Mouse (Mus musculus) ovary, adult 10 weeks (tissue): ENCODE data around the gene Disp2. TPM values are rescaled to one million over a fixed set of nuclear protein-coding genes. Genes with fewer than 3 reads are reported as not detected.

Source experiments
- polyA plus RNA-seq: library from polyadenylated mRNA; stranded (reverse); fragments of 350-450 nt; fragmentation: Illumina TruSeq; extraction: RNeasy Lipid Tissue Mini Kit (QIAGEN cat#74804); gene quantifications from one replicate; pipeline ENCODE4 v1.2.3, GENCODE M21; 2014

Disp2 gene
- 0.06 TPM for polyA plus RNA-seq

DNA sequence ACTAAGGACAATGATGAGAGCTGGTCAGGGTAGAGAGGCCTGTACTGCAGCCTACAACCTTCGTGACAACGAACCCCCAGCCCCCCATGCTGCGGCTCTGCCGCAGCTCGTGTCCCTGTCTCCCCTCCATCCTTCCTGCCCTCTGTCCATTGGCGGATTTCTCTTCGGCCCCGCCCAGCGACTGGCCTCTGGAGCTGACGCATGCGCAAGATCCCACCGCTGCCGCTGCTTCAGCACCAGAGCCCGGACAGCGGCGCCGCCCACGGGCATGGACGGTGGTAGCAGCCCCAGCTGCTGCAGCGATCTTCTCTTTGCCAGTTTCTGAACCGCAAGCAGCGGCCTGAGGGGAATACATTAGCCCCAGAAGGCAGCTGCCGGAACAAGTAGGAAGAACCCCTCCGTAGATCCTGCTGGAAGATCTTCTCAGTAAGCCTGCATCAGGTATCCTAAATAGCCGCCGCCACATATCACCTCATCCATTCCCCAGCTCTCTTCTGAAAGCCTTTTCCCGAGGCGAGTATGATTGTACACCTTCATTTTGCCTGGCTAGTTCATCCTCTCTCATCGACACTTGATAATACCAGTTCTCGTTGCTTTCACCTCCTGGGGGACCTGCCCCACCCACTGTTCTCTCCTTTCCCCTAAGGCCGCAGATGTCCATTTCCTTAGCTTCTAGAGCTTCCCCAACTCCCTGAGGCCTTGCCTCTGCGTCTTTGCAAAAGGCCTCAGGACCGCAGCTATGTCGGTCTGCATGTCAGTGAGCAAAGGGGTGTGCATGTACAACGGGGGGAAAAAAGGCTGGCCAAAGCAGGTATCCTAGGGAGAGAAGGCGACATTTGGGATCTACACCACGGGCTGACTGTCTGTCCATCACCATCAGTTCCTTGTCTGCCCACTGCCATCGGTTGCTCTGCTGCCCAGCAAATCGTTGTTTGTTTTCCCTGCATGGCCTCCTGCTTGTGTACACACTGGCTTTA is at the start of gene Disp2:
TSS of gene Disp2 (plus strand) at position 216 of the 977 bp plus-strand sequence.

GRCm38 (mm10) chr2:118745232-118745884 is 34.2 kb upstream of the Disp2 start, which contains the start of gene Inafm2:
Inafm2 (plus strand) TSS chr2:118745758.

DNA sequence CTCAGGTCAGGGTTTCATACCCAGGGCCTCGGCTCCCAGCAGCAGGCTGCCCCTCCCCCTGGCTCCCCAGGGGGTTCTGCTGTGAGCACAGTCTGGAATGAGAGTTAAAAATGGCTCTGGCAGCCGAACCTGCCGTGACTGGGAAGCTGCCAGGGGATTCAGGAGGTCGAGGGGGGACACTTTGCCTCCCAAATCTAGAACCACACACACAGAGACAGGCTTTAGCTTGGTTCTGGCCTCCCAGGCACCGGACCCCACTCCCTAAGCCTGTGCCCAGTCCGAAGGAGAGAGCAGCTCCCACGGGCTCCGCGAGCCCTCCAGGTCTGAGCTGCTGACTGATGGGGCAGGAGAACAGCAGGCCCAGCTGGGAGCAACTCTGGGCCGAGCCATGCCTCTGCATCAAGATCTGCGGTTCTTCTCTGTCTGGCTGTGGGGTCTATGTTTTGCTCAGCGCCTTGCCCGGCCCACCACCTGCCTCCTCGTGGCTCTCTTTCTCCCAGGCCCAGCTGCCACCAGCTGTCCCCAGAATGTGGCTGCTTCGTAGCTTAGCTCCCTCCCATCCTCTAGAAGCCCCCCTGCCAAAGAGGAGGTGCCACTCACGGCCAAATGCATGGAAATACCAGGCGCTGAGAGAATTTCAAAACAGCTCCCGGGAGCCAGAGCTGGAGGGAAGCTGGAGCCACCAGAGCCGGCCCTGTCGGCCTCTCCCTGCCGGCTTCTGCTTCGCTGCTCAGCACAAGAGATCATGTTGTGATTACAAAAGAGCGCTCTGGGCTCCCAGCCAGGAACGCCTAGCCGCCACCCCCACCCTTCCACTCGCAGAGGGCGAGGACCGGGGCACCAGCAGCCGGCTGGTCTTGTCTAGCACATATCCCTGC is 17.4 kb upstream of the Disp2 start, which contains the start of gene Ccdc9b:
TSS of gene Ccdc9b (minus strand) at position 756 of the 878 bp plus-strand sequence.

GRCm38 (mm10) chr2:118772158-118772874 is 7.2 kb upstream of the Disp2 start, which contains the start of gene Phgr1:
Phgr1 (plus strand) TSS chr2:118772769.

DNA sequence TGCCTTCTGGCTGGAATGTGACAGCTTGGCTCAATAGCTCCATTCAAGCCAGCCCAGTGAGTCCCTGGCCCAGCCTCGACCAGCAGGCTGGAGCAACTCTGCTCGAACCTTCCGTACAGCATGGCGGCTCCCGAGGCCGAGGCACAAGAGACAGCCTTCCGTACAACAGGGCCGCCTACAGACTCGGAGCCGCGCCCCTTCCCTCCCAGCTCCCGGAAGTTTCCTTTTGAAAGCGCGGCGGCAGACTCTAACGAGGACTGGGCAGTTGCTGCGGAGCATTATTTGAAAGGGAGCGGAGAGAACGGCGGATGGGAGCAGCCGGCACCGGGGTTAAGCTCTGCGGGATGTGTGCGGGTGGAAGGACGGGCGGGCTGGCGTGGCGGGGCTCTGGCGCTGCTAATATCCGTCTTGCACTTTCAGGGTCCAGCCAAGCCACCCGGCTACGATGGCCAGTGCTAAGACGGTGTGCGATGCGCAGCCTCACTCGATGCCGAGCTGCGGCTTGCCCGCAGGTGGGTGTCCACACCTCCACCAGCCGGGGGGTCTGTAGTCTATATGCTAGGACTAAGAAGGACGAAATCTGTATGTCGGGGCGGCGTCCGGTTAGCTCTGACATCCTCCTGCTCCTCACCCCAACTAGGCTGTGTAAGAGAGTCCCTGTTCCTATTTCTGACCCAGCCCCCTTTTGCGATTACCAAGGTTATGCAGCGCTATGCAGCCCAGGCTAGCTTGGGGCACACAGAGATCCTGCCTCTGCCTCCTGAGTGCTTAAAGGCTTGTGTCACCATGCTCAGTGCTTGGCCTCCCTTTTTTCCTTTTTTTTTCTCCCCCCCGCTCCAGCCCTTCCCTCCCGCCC is 34.7 kb downstream of the Disp2 start, which contains the start of gene Knstrn:
TSS of gene Knstrn (plus strand) at position 23 of the 856 bp plus-strand sequence.

Other genes with a start within 250 kb of the Disp2 start
- 6.9 TPM for gene Bmf, start 230.0 kb upstream of the Disp2 start, polyA plus RNA-seq
- 56.9 TPM for gene Bub1b, start 181.5 kb upstream of the Disp2 start, polyA plus RNA-seq
- gene Pak6, start 116.4 kb upstream of the Disp2 start, polyA plus RNA-seq: 2.6 TPM
- gene Ankrd63, start 75.8 kb upstream of the Disp2 start, polyA plus RNA-seq: 4.7 TPM
- gene Plcb2, start 51.3 kb upstream of the Disp2 start, polyA plus RNA-seq: 0.34 TPM
- 24.0 TPM for gene Inafm2, start 34.0 kb upstream of the Disp2 start, polyA plus RNA-seq
- 1.3 TPM for gene Ccdc9b, start 17.1 kb upstream of the Disp2 start, polyA plus RNA-seq
- gene Phgr1, start 7.0 kb upstream of the Disp2 start, polyA plus RNA-seq: not detected
- 21.7 TPM for gene Knstrn, start 34.3 kb downstream of the Disp2 start, polyA plus RNA-seq
- gene Ivd, start 82.2 kb downstream of the Disp2 start, polyA plus RNA-seq: 20.1 TPM
- gene Bahd1, start 120.7 kb downstream of the Disp2 start, polyA plus RNA-seq: 5.0 TPM
- gene Chst14, start 146.8 kb downstream of the Disp2 start, polyA plus RNA-seq: 5.5 TPM
- 11.1 TPM for gene Ccdc32, start 249.7 kb downstream of the Disp2 start, polyA plus RNA-seq